Mouse (Mus musculus): ENCODE results near the gene 5730596B20Rik. TPM values are rescaled to one million over a fixed set of nuclear protein-coding genes. Genes with fewer than 3 reads are reported as not detected.

The 5730596B20Rik gene
- polyA plus RNA-seq, 3 experiments from 2014 or later: not detected

GRCm38 (mm10) chr6:52200073-52200750, 22.9 kb downstream of the 5730596B20Rik start:
- no peak for ATAC-seq

DNA sequence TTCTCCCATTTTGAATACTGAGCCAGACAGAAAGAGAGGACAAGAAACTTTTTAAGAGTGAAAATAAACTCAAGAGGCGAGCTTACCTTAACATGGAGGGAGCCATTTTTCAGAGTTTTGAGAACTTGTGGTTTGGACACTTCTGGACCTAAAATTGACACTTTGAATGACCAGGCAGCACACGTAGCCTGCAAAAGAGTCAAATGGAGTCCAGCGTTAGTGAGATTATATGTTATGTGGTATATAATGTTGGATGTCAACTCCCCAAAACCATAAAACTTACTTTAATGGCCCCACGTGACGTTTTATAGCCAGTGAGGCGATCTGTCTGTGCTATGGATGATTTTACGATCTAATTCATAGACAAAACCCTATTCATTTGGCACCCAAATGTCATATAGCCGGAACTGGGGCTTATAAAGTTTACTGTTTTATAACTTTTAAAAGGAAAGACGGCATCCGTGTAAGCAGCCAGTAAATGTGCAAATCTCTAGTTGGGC, 23.5 kb downstream of the 5730596B20Rik start:
- ATAC-seq: no peak

- ATAC-seq: no peak
Observed at GRCm38 (mm10) chr6:52201269-52201668, 24.0 kb downstream of the 5730596B20Rik start.

- ATAC-seq: no peak
Observed at GRCm38 (mm10) chr6:52202362-52203120, 25.2 kb downstream of the 5730596B20Rik start.

GRCm38 (mm10) chr6:52203121-52203370, 25.7 kb downstream of the 5730596B20Rik start:
- no peak for ATAC-seq

GRCm38 (mm10) chr6:52203371-52204049, 26.2 kb downstream of the 5730596B20Rik start:
- no peak for ATAC-seq

DNA sequence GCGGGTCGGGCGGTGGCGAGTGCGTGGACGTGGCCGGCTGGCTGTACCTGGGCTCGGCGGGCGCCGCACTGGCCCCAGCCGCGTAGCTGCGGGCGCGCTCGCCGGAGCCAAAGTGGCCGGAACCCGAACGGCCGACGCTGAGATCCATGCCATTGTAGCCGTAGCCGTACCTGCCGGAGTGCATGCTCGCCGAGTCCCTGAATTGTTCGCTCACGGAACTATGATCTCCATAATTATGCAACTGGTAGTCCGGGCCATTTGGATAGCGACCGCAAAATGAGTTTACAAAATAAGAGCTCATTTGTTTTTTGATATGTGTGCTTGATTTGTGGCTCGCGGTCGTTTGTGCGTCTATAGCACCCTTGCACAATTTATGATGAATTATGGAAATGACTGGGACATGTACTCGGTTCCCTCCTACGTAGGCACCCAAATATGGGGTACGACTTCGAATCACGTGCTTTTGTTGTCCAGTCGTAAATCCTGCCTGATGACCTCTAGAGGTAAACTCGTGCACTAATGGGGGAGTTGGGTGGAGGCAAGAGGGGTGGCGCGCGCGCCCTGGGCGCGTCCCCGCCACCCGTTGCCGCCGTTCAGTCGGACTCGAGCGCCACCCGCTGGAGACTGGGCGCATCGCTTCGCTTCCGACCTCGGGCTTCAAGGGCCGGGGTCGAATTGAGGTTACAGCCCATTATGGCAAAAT, 26.9 kb downstream of the 5730596B20Rik start, which contains the start of gene Hoxa5:
TSS of gene Hoxa5 (minus strand) at position 538 of the 703 bp plus-strand sequence.
- no peak for ATAC-seq

GRCm38 (mm10) chr6:52205221-52205620, 27.9 kb downstream of the 5730596B20Rik start:
- no peak for ATAC-seq

- ATAC-seq: no peak
Observed at GRCm38 (mm10) chr6:52205638-52206621, 28.6 kb downstream of the 5730596B20Rik start.

DNA sequence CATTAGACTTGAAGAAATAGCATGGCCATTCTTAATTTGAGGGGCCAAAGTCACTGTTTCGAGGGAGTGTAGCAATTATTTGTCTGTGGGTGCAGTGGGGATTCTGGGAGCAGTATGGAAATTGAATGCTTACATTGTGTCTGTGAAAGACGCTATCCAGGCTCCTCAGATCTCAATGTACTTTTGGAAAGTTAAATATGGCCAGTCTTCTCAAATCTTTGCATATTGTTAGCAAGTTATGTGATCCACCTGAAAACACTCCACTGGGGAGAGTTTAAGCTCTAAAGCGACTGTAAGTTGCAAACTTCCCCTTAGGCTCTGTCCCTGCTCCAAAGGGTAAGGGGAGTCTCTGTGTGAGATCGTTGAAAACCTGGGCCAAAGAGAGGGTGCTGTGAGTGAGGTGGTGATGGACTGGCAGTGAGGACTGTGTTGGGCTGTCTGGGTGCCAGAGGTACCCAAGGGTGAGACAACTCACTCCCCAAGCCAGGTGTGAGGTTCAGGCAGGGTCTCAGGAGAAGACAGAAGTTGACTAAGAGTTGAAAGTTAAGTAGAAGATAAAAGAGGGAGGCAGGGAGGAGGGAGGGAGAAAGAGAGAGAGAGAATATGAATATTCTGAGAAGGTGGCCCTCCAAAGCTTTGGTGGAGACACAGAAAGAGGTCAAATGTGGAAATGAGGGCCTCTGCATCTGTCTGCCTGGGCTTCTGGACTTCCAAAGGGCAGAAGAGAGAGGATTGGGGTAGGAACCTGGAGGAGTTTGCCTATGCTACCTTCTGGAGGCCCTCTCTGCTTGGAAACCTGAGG, 29.8 kb downstream of the 5730596B20Rik start:
- no peak for ATAC-seq

GRCm38 (mm10) chr6:52207684-52207976, 30.3 kb downstream of the 5730596B20Rik start:
- no peak for ATAC-seq

GRCm38 (mm10) chr6:52208072-52208867, 31.0 kb downstream of the 5730596B20Rik start, which contains the start of gene Hoxa6:
Gene Hoxa6, minus strand, starts transcription at chr6:52208722.
- no peak for ATAC-seq

- ATAC-seq: no peak
Observed at GRCm38 (mm10) chr6:52208868-52209684, 31.8 kb downstream of the 5730596B20Rik start.

DNA sequence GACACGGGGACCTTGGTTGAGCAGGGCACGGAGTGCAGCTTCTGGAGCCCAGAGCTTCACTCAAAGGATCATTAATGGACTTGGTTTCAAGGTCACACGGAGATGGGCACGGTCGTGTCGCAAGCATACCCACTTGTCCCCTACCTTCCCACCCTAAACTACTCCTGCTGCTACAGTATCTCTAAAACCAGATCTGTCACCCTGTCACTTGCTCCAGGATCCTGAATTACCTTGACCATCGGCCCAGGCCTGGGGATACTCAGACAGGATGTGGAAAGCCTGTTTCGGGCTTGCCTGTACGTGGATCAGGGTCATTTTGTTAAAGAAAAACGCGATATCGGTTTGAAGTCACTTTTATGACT, 32.4 kb downstream of the 5730596B20Rik start:
- no peak for ATAC-seq

DNA sequence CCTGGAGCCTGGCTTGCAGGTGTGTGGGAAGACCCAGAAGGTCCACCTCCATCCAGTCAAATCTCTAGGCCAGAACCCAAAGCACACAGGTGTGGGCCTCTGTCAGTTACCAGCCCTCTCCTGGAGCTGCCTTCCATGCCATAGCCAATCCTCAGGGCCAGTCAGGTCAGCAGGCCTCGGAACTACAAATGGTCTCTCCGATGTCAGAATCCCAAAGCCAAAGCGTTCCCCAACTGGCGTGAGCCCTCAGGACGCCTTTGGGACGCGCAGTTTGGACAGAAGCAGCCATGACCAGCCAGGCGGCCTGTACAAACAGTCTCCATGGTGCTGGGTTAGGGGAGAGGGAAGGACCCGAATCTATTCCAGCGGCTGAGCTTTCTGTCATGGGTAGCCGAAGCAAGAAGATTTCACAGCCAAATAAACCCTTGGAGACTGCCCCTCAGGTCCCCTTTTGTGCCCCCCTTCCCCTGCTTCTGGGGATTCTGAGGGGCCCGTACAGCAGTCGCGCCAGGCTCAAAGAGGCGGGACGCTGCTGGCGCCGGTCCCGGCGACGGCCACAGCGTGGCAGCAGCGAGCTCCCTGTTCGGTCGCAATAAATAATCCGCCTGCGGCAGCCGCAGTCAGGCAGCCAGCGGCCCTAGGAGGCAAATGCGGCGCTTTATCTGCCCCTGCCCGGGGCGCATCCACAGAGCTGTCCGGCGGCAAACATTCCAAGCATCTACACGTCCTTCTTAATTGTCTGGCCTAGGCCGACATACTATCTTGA, 34.1 kb downstream of the 5730596B20Rik start:
- ATAC-seq: peak; percentile 85

GRCm38 (mm10) chr6:52211961-52212360, 34.7 kb downstream of the 5730596B20Rik start:
- peak; percentile 12 for ATAC-seq

- no peak for ATAC-seq
Observed at GRCm38 (mm10) chr6:52212556-52213118, 35.3 kb downstream of the 5730596B20Rik start.

Measured in inflammation-experienced regulatory T-cells, adult 6 months (primary cell).